Mouse (Mus musculus) thymus, postnatal 36 days (tissue): Measurements from ENCODE around the gene Nt5dc3.

Experiments
- DNase-seq, 2 experiments: peaks; one replicate each; pipeline ENCODE4 v3.0.0; 2022; ENCODE audit warnings: mixed read lengths in 2 of 2

Gene Nt5dc3

DNA sequence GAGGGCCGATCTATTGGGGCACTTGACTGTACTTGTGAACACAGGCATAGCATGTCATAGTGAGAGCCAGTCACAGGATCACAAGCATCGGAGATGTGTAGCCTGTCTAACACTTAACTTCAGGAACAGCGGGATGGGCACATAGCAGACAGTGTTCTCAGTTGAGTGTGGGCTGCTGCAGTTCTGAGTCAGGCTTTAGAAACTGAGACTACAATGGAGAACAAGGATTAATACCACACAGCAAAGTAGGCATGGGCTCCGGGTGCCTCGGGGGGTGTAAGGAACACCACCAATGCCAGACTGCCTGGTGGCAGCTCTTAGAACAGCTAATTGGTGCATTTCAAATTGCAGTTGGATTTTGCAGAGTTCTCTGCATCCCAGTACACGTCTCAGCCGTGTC lies 42.2 kb downstream of the Nt5dc3 start:
- no peak for DNase-seq

DNA sequence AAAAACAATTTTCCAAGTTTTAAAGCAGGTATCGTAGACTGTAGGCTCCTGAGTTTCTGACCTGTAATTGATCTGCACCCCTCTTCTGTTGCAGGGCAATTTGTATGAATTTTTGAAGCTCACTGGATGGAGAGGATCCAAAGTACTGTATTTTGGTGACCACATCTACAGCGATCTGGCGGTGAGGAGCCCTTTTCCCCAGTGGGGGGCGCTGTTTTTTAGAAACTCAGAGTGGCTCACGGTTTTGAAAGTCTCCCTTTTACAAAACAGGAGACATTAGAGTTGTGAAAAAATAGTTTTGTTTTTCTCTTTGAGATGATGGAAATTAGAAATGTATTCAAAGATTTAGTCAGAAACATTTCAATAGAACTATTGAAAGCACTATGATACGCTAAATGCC lies 45.3 kb downstream of the Nt5dc3 start:
- no peak for DNase-seq

DNA sequence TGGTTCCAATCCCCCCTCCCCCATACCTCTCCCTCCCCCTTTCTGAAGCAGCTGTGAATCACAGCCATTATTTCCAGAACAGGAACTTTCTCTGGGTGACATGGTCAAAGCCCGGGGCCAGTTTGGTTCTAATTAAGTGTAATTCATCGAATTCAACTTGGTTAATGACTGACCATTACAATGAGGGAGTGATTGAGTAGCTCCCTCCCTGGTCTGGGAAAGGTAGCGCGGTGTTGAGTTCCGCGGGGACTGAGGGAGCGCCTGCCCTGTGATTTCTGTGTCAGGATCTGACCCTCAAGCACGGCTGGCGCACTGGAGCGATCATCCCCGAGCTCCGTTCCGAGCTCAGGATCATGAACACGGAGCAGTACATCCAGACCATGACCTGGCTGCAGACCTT lies 46.1 kb downstream of the Nt5dc3 start:
- DNase-seq = no peak

DNA sequence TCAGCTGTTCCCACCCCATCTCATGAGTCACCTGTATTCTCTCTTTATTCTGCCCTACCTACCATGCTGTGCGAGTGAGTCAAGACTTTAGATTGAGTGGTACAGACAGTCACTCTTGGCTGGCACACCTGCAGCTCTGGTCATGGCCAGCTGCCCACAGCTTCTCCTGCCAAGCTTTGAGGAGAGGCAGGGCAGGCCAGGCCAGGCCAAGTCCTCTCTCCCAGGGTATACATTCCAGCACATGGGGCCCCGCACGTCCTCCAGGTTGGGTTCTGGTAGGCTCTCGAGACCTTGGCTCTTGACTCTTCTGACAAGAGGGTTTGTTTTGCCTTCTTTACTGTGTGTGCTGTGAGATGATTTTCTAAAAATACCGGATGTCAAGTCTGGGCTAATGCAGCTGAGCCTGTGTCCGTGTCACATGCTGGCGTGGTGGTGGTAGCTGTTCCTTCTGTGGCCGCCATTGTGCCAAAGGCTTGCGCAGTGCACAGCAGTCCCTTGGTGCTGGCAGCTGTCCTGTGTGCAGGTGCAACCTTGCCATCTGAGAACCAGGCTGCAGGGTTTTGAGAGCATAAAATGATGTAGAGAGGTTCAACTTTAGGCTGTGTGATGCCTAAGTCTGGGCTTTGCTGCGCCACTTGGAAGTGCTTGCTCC lies 47.2 kb downstream of the Nt5dc3 start:
- DNase-seq = no peak

DNA sequence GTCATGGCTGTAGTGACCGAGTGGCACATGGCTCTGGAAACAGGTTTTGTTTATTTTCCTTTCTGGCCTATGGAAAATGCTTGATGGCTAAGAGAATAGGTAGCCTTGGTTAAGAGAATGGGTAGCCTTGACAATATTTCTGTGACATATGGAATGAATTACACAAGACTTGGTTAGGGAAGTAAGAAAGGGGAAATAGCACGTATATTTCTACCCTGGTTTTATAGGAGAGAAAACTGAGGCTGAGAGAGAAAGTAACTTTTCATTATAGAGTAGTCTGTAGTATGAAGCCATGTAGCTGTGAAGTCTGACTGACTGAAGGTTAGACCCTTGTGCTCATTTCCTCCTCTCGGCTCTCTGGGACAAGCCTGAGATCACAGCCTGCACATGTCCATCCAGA lies 48.1 kb downstream of the Nt5dc3 start:
- DNase-seq = no peak

DNA sequence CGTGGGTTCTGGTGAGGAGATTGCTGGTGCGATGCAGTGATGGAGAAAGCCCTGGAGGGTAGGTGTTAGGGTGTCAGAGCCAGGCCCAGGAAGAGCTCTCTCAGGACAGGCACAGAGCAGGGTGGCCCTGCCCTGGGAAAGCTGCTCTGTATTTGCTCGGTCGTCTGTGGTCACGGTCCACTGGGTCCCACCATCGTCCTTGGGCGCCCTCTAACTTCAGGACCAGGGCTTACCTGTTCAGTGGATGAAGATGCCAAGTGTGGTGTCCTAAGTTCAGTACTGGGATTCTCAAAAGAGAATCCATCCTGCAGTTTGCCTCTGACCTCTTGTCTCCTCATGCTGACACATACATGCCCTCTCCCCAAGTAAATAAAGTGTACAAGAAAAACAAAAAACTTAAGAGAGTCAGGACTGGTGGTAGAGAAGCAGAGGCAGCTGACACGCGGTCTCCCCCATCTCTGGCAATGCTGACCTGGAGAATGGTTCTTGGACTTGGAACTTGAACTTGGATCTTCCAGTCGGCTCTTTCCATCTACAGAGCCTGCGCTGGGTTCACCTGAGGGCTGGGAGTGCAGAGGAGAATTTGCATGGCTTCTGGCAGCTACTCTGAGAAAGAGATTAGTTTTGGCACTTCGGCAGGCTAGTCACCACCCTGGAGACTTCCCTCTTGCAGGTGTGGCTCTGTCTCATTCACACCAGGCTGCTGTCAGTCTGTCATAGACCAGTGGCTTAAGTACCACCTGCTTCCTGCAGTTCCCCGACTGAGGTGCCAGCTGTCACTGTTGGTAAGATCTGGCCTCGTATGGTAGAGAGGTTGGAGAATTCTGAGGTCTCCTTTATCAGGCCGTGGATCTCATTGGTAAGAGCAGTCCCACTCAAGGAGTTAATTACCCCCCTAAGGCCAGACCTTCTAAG lies 49.7 kb downstream of the Nt5dc3 start:
- peak in 1 of 2 experiments; percentile 22 for DNase-seq

DNA sequence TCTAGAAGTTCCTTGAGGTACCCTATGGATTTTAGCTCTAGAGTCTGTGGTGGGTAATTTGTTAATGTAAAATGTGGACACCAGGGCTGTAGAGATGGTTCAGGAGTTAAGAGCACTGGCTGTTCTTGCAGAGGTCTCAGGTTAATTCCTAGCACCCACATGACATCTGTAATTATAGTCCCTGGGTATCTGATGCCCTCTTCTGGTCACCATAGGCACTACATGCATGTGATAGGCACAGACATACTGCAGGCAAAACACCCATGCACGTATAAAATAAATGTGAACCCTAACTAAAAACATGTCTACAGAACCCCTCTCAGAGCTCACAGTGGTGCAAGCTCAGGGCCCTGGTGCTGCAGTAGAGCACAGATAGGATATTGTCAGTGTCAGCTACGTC lies 50.7 kb downstream of the Nt5dc3 start:
- no peak for DNase-seq

DNA sequence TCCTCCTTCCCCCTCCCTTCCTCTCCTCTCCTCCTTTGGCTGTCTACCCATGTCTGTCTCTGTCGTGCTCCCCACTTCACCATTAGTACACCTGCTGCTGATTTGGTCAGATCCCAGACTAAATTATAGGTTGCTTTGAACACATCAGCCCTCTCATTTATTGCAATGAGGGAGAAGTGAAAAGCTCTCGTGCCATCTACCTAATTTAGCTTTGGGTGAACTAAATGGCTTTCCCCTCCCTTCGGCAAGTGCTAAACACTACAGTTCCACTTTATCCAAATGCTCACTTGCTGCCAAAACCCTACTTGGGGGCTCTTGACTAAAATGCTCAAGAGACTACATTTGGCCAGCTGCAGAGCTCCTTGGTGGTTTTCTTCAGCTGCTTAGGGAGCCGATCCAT lies 58.0 kb downstream of the Nt5dc3 start:
- no peak for DNase-seq

DNA sequence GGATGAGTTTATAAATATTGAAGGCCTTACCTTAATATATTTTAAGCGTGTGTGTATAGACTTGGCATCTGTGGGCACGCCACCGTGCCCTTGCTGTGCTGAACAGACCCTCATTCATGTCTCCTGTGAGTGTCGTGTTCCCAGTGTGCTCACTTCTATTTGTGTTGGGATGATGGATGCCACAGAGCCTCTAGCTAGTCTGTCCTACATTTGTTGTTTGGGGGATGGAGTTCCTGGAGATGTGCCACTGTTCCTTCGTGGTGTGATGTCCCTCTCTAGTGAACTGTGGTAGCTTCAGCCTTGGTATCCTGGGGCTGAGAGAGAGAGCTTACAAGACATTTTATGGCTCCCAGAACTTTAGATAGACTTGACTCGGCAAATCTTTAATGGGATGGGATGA lies 60.0 kb downstream of the Nt5dc3 start:
- DNase-seq = no peak

DNA sequence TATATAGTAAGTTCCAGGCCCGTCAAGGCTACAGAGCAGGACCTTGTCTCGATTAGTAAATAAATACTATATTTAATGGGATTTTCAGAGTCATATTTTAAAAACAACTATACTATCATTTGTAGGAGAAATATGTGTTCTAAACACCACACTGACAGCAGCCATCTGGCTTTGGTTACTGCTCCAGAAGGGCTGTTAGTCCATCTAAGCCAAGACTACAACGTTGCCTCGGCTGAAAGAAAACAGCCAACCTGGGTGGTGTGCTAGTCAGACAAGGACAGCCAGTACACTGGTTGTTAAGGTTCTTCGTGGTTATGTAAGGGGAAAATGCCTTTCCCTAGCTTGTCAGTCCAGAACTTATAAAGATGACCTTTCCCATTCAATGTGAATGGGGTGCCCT lies 63.9 kb downstream of the Nt5dc3 start:
- DNase-seq = no peak

DNA sequence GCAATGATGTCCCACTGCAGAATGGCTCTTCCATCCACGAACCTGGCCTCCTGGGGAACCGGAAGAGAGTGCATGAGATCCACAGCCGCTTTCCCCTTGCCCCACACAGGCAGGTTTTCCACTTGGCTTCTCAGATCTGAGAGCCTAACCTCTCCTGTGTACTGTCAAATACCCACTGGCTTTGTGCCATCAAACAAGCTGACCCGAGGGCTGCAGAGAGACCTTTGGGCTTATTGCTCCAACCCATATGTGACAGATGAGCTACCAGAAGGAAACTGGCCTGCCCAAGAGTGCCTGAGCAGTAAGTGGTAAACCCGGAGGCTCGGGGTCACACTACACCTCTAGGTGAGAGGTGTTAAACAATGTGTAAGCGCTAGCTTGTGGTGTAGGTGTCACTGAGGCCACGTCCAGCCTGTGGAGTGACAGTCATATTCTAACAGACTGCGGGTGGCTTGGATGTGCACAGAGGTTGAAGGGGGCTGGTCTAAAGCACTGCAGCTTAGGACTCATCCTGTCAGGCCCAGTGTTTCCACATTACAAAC lies 68.2 kb downstream of the Nt5dc3 start:
- no peak for DNase-seq

DNA sequence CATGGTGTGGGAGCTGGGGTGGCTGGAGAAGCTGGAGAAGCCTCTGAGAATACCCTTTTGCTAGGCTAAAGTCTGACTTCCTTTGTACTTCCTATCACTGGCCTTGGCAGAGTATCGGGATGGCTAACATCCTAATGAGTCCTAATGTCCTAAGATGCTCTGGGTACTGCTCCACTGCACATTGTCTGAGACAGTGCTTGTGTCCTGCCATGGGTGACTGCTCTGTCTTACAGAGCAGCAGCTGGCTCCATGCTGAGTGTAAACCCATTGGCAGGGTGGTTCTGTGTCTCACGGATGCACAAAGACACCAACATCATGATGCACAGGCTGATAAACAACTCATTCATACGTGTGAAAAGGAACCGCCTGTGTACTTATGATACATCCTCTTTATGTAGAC lies 70.3 kb downstream of the Nt5dc3 start:
- DNase-seq = no peak

DNA sequence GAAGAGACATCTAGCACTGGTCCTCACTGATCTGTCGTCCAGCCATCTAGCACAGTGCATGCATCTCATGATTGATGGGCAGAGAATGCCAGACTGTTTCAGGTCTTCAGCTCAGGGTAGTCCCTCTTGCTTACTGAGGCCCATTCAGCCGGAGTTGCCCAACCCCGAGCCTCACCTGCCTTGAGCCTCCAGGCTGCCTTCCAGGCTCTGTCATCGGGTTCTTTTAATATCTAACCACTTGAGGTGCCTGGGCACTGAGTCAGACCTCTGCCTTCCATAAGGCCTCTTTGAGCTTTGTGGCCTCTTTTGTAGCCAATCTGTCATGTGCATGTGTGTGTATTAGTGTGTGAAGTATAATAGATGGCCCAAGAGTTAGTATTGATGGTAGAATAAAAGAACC lies 70.7 kb downstream of the Nt5dc3 start:
- no peak for DNase-seq

DNA sequence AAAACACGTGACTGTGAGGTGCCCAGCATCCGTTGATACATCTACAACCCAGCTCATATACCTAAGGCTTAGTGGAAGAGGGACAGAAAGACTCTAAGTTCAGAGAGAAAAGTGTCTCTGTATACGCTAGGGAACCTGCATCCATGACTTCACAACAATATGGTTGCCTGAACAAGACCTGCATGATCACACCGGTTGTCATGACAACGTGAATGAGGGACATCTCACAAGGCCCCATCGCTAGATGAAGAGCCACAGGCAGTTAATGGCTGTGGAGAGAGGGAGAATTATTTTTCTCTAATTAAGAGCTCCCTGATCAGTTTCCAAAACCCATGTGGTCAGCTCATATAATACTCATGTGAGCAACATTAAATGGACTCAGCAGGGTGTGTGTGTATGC lies 73.4 kb downstream of the Nt5dc3 start:
- no peak for DNase-seq

DNA sequence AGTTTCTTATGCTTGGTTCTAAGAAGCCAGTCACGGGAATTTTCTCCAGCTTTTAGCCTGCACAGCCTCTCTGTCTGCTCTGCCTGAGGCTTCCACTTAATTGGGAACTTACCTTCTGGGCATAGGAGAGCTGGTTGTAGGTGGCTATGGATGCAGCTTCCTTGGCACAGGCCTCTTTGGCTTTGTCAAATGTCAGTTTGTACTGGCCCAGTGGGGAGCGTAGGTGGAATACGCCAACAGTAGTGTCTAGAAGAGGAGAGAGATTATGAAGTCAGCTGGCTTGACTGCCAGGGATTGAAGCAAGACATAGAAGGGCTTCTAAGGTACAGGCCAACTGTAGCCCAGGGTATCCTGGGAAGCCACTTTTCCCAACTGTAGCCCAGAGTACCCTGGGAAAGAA lies 74.6 kb downstream of the Nt5dc3 start:
- DNase-seq = no peak

DNA sequence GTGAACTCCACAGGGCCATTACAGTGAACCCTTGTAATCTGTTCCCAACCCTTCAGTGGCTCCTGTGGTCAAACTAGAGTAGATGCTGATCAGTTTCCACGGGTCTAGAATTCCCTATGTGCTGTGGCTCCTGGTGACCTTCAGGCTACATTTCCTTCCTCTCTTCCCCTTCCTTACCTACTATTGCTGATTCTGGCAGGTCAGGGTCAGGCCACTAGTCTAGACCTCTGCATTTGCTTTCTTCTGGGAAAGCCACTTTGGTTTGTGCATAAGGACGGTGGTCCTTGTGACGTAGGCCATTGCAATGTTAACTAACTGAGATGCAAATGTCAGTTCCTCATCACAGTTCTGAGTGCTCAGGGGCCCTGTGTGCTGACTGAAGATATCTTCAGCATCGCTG lies 81.6 kb downstream of the Nt5dc3 start:
- no peak for DNase-seq

DNA sequence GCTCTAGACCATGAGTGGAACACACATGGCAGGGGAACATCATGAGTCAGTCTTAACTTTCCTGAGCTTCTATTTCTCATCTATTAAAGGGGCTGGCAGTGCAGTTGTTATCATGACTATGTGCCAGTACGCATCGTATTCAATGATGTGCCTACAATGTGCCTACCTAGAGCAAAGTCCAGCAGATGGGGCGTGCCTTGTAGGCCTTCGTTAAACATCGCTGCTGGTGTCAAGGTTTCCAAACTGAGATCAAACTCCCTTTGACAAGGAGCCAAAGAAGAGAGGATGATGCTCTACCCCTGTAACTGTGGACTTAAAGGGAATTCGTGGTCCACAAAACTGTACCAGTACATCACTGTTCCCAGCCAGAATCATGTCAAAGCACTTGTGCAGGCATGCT lies 83.7 kb downstream of the Nt5dc3 start:
- no peak for DNase-seq

DNA sequence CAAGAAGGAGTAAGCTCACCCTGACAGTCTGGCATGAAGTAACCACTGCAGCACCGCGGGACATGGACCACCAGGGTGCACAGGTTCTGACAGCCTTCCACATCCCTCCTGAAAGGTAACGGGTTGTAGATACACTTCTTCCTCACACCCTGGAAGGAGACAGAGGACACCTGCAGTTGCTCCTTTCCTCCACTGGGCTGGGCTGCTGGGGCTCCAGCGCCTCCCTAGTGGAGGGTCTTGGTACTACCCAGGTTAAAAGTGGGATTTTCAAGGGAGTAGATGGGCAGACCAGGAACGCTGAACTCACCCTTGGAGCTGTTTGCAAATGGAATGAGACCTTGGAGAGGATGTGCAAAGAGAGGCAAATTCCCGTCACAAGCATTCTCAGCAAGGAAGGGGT lies 84.6 kb downstream of the Nt5dc3 start:
- no peak for DNase-seq

DNA sequence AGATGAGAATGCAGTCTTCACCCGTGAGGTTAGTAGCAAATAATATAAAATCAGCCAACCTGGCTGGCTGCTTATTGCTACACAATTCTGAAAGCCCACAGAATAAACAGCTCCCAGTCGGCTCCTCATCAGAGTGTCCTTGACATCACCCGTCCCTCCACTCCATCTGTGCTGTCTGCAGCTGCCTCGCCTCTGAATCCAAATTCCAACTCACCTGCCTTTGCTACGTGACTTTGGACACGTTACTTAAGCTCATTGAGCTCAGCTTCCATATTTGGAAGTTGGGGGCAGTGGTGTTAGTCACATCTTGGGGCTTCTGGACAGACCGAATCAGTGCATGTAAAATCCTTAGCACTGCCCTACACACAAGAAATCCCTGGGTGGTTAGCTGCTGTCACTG lies 93.3 kb downstream of the Nt5dc3 start:
- no peak for DNase-seq

DNA sequence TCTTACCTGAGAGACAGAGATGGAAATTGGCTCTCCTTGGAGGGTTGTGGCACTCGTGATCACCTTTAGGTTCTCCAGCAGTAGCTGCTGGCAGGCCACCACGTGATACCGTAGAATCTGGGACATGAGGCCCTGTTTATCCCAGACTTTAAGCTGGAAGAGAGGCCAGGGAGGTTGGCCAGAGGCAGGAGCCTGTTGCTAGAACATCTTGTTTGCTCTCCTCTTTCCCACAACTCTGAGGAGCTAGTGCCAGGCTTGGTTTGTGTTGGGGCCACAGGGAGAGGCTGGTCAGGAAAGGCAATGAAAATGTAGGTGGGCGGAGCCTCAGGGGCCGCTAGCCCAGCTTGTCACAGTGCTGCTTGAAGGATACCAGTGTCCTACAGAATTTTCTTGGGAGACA lies 93.8 kb downstream of the Nt5dc3 start:
- no peak for DNase-seq

DNA sequence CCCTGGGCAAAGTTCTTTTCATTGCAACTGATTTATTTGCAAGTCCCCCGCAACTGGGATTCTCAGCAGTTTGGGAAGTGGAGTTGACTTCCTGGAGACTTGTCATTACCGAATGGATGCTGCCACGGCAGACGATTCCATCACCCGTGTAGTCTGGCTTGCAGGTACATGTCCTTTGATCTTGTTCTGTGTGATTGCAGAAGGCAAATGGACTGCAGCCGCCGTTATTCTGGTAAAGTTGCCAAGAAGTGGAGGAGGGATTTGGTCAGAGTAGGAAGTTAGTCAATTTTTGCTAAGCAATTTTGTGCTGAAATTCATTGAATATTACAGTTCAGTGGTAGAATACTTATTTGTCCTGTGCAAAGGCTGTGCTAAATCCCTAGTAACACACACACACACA lies 99.9 kb downstream of the Nt5dc3 start:
- no peak for DNase-seq

DNA sequence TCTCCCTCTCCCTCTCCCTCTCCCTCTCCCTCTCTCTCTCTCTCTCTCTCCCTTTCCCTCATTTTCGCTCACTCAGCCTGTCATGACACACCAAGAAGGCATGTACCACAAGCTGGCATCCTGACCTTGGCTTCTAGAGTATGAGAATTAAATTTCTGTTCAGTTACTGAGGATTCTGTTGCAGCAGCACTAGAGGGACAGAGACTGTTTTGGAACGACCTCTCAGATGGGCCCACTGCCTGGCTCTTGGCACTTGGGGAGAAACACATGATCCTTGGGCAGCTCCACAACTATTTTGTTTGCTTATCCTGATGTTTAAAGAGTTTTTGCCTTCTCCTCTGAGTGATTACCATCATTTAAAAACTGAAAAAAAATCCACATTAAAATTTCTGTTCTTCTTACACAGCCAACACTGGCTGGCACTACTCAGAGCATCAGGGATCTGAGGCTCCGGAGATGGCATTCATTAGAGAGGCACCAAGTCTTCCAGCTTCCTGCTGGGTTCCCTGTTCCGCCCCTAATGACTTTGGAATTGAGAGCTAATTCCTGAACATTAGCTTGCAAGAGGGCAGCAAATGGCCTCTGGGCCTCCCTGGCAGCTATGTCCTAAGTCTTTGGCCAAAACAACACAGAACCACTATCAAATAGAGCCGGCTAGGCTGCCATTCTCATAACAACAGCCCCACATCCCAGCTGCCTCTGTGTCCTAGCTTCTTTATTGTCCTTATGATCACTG lies 101.4 kb downstream of the Nt5dc3 start:
- DNase-seq = no peak

DNA sequence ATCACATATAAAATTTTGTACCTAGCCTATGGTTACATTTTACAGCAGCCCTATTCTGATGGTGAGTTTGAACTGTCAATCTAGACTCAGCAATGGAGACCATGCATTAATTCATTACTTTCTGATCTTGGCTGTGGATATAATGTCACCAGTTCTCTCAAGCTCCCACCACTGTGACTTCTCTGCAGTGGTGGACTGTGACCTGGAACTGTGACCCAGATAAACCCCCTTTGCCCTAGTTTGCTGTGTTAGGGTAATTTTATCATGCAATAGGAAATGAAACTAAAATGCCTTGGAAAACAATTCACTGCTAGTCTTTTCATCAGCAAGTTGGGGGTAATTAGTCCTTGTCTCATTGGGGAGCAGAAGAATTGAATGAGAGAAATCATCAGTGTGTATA lies 102.6 kb downstream of the Nt5dc3 start:
- DNase-seq = no peak

DNA sequence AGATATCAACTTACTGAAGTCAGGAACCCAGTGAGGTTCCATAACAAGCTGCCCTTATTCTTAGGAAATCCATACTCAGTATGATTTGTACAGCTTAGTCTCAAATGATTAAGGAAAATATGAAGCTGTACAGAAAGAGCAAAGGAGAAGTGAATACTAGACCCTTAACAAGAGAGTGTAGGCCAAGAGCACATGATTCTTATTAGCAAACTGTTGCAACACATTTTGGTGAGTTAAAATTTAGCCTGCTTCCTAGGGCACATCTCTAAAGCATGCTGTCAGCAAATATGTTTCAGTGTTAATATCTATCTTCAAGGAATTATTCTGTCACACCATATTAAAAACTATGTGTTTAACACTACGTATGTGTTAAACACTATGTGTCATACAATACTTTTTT lies 107.6 kb downstream of the Nt5dc3 start:
- DNase-seq = no peak
